Mouse (Mus musculus) urinary bladder, adult 2 months (tissue): ENCODE data around the gene Rasgef1a. TPM values are rescaled to one million over a fixed set of nuclear protein-coding genes. Genes with fewer than 3 reads are reported as not detected.

Experiments used
- DNase-seq: peaks from one replicate; pipeline ENCODE4 v3.0.0; 2022; ENCODE audit warnings: low spot score
- polyA plus RNA-seq: library from polyadenylated mRNA; depleted of rRNA; stranded (reverse); fragments of >200 nt; gene quantifications from 2 replicates; pipeline ENCODE4 v1.2.3, GENCODE M21; 2012

Gene Rasgef1a
- polyA plus RNA-seq, 1 experiment = 1.0 TPM

- DNase-seq = no peak
Measured at GRCm38 (mm10) chr6:118027036-118027435, 15.8 kb downstream of the Rasgef1a start.

- DNase-seq = no peak
Measured at GRCm38 (mm10) chr6:118031467-118031866, 20.2 kb downstream of the Rasgef1a start.

- no peak for DNase-seq
Measured at GRCm38 (mm10) chr6:118035639-118036038, 24.4 kb downstream of the Rasgef1a start.

GRCm38 (mm10) chr6:118036118-118036805, 25.0 kb downstream of the Rasgef1a start:
- no peak for DNase-seq

- no peak for DNase-seq
Measured at GRCm38 (mm10) chr6:118036866-118037265, 25.6 kb downstream of the Rasgef1a start.

GRCm38 (mm10) chr6:118045180-118045579, 33.9 kb downstream of the Rasgef1a start:
- DNase-seq = no peak

- DNase-seq = no peak
Measured at GRCm38 (mm10) chr6:118045892-118046291, 34.7 kb downstream of the Rasgef1a start.

- DNase-seq = no peak
Measured at GRCm38 (mm10) chr6:118046511-118046910, 35.3 kb downstream of the Rasgef1a start.

GRCm38 (mm10) chr6:118046924-118047323, 35.7 kb downstream of the Rasgef1a start:
- no peak for DNase-seq

GRCm38 (mm10) chr6:118047811-118048505, 36.7 kb downstream of the Rasgef1a start:
- DNase-seq = no peak

- DNase-seq = no peak
Measured at GRCm38 (mm10) chr6:118049776-118050175, 38.5 kb downstream of the Rasgef1a start.

- no peak for DNase-seq
Measured at GRCm38 (mm10) chr6:118051474-118051873, 40.2 kb downstream of the Rasgef1a start.

GRCm38 (mm10) chr6:118055209-118055608, 44.0 kb downstream of the Rasgef1a start:
- no peak for DNase-seq

- DNase-seq = no peak
Measured at GRCm38 (mm10) chr6:118061266-118061665, 50.0 kb downstream of the Rasgef1a start.

GRCm38 (mm10) chr6:118063266-118063665, 52.0 kb downstream of the Rasgef1a start:
- DNase-seq = no peak

- DNase-seq = no peak
Measured at GRCm38 (mm10) chr6:118064968-118065530, 53.8 kb downstream of the Rasgef1a start.

GRCm38 (mm10) chr6:118065837-118066198, 54.6 kb downstream of the Rasgef1a start:
- DNase-seq = no peak

- DNase-seq = peak; percentile 33
Measured at GRCm38 (mm10) chr6:118066199-118067081, 55.2 kb downstream of the Rasgef1a start.

GRCm38 (mm10) chr6:118067720-118068119, 56.5 kb downstream of the Rasgef1a start:
- no peak for DNase-seq

GRCm38 (mm10) chr6:118070321-118071012, 59.2 kb downstream of the Rasgef1a start:
- DNase-seq = no peak

- no peak for DNase-seq
Measured at GRCm38 (mm10) chr6:118071013-118071350, 59.7 kb downstream of the Rasgef1a start.

- no peak for DNase-seq
Measured at GRCm38 (mm10) chr6:118071416-118071815, 60.2 kb downstream of the Rasgef1a start.
